Mouse (Mus musculus): ENCODE data around the gene Asap2. TPM values are rescaled to one million over a fixed set of nuclear protein-coding genes. Genes with fewer than 3 reads are reported as not detected.
A peak's percentile ranks its signal among the peaks of the same experiment; 100 is the strongest.

The Asap2 gene
- total and polyA plus RNA-seq, 2 experiments, result 2.3 to 6.1 TPM

GRCm38 (mm10) chr12:21204701-21205312, 214.5 kb downstream of the Asap2 start:
- H3K4me1 ChIP-seq (ENCODE audit: control insufficient read depth, insufficient read depth, low read length), result peaks cover 6% of the 10 kb centered on the region
- TF ChIP-seq CTCF (IDR thresholded peaks at IDR 0.05; ENCODE audit: low read depth, low read length) (no peak), POLR2A (IDR thresholded peaks at IDR 0.05; ENCODE audit: extremely low read depth, insufficient read depth, low read length) (no peak)
- no peak overlapping the region for H3K27ac ChIP-seq (replicated peaks; ENCODE audit: insufficient read depth, low read depth, low read length)

GRCm38 (mm10) chr12:21205799-21206198, 215.5 kb downstream of the Asap2 start:
- Histone ChIP-seq H3K9ac (ENCODE audit: low read depth, low read length) (no peak overlapping the region), H3K27me3 (ENCODE audit: control insufficient read depth, insufficient read depth, low read length) (no peaks in the 10 kb centered on the region), H3K36me3 (ENCODE audit: control insufficient read depth, insufficient read depth, low read length) (peaks cover 5% of the 10 kb centered on the region; the same call in 1 of the 2 replicates), H3K4me3 (ENCODE audit: insufficient read depth, low read depth, low read length) (no peak overlapping the region), H3K27ac (replicated peaks; ENCODE audit: insufficient read depth, low read depth, low read length) (no peak overlapping the region), H3K79me2 (ENCODE audit: control insufficient read depth, insufficient read depth, low read length) (no peaks in the 10 kb centered on the region), H3K4me1 (ENCODE audit: control insufficient read depth, insufficient read depth, low read length) (peaks cover 11% of the 10 kb centered on the region)
- 96% methylated on average over 4 of the region's 4 CpGs for WGBS
- DNase-seq (ENCODE audit: extremely low read depth, low read depth, low spot score), result no peak
- TF ChIP-seq CTCF (IDR thresholded peaks at IDR 0.05; ENCODE audit: low read depth, low read length) (no peak), POLR2A (IDR thresholded peaks at IDR 0.05; ENCODE audit: extremely low read depth, insufficient read depth, low read length) (no peak)

More at GRCm38 (mm10) chr12:21204701-21205312, 214.5 kb downstream of the Asap2 start:
- Histone ChIP-seq H3K27me3 (ENCODE audit: control insufficient read depth, insufficient read depth, low read length) (no peaks in the 10 kb centered on the region), H3K4me3 (ENCODE audit: insufficient read depth, low read depth, low read length) (no peak overlapping the region), H3K9ac (ENCODE audit: low read depth, low read length) (no peak overlapping the region), H3K79me2 (ENCODE audit: control insufficient read depth, insufficient read depth, low read length) (no peaks in the 10 kb centered on the region), H3K36me3 (ENCODE audit: control insufficient read depth, insufficient read depth, low read length) (peaks cover 5% of the 10 kb centered on the region; the same call in 1 of the 2 replicates)
- DNase-seq (ENCODE audit: extremely low read depth, low read depth, low spot score), result peak; percentile 55
- 25% methylated on average over 11 of the region's 11 CpGs for WGBS

- Histone ChIP-seq H3K27ac (replicated peaks; ENCODE audit: insufficient read depth, low read depth, low read length) (no peak overlapping the region), H3K9ac (ENCODE audit: low read depth, low read length) (no peak overlapping the region), H3K4me3 (ENCODE audit: insufficient read depth, low read depth, low read length) (no peak overlapping the region), H3K79me2 (ENCODE audit: control insufficient read depth, insufficient read depth, low read length) (no peaks in the 10 kb centered on the region), H3K27me3 (ENCODE audit: control insufficient read depth, insufficient read depth, low read length) (no peaks in the 10 kb centered on the region), H3K36me3 (ENCODE audit: control insufficient read depth, insufficient read depth, low read length) (peaks cover 5% of the 10 kb centered on the region; the same call in 1 of the 2 replicates), H3K4me1 (ENCODE audit: control insufficient read depth, insufficient read depth, low read length) (peaks cover 11% of the 10 kb centered on the region)
- WGBS, result 88% methylated on average over 5 of the region's 5 CpGs
- no peak for TF ChIP-seq POLR2A (IDR thresholded peaks at IDR 0.05; ENCODE audit: extremely low read depth, insufficient read depth, low read length)
- TF ChIP-seq CTCF (IDR thresholded peaks at IDR 0.05; ENCODE audit: low read depth, low read length), result no peak
- no peak for DNase-seq (ENCODE audit: extremely low read depth, low read depth, low spot score)
These were observed 217.2 kb downstream of the Asap2 start for GRCm38 (mm10) chr12:21207422-21207821.

GRCm38 (mm10) chr12:21208172-21208795, 218.0 kb downstream of the Asap2 start:
- no peak for DNase-seq (ENCODE audit: extremely low read depth, low read depth, low spot score)
- H3K4me3 ChIP-seq (ENCODE audit: insufficient read depth, low read depth, low read length), result no peak overlapping the region
- H3K27ac ChIP-seq (replicated peaks; ENCODE audit: insufficient read depth, low read depth, low read length), result no peak overlapping the region
- TF ChIP-seq POLR2A (IDR thresholded peaks at IDR 0.05; ENCODE audit: extremely low read depth, insufficient read depth, low read length), result no peak
- no peak for TF ChIP-seq CTCF (IDR thresholded peaks at IDR 0.05; ENCODE audit: low read depth, low read length)
- H3K79me2 ChIP-seq (ENCODE audit: control insufficient read depth, insufficient read depth, low read length), result no peaks in the 10 kb centered on the region
- peaks cover 11% of the 10 kb centered on the region for H3K4me1 ChIP-seq (ENCODE audit: control insufficient read depth, insufficient read depth, low read length)
- H3K9ac ChIP-seq (ENCODE audit: low read depth, low read length), result no peak overlapping the region
- 74% methylated on average over 11 of the region's 11 CpGs for WGBS
- H3K36me3 ChIP-seq (ENCODE audit: control insufficient read depth, insufficient read depth, low read length), result peaks cover 5% of the 10 kb centered on the region; the same call in 1 of the 2 replicates
- H3K27me3 ChIP-seq (ENCODE audit: control insufficient read depth, insufficient read depth, low read length), result no peaks in the 10 kb centered on the region

GRCm38 (mm10) chr12:21209273-21209672, 219.0 kb downstream of the Asap2 start:
- DNase-seq (ENCODE audit: extremely low read depth, low read depth, low spot score), result peak; percentile 93
- H3K27ac ChIP-seq (replicated peaks; ENCODE audit: insufficient read depth, low read depth, low read length), result 0 out of 2 replicates have a peak overlapping the region, but pooled peaks have one; percentile 33
- no peak overlapping the region for H3K9ac ChIP-seq (ENCODE audit: low read depth, low read length)
- H3K36me3 ChIP-seq (ENCODE audit: control insufficient read depth, insufficient read depth, low read length), result peaks cover 5% of the 10 kb centered on the region; the same call in 1 of the 2 replicates
- H3K79me2 ChIP-seq (ENCODE audit: control insufficient read depth, insufficient read depth, low read length), result no peaks in the 10 kb centered on the region
- TF ChIP-seq CTCF (IDR thresholded peaks at IDR 0.05; ENCODE audit: low read depth, low read length) (no peak; the same call in 1 of the 2 replicates), POLR2A (IDR thresholded peaks at IDR 0.05; ENCODE audit: extremely low read depth, insufficient read depth, low read length) (no peak)
- no peak overlapping the region for H3K4me3 ChIP-seq (ENCODE audit: insufficient read depth, low read depth, low read length)
- 29% methylated on average over 10 of the region's 10 CpGs for WGBS
- H3K27me3 ChIP-seq (ENCODE audit: control insufficient read depth, insufficient read depth, low read length), result no peaks in the 10 kb centered on the region
- H3K4me1 ChIP-seq (ENCODE audit: control insufficient read depth, insufficient read depth, low read length), result peaks cover 11% of the 10 kb centered on the region

- H3K27ac ChIP-seq (replicated peaks; ENCODE audit: insufficient read depth, low read depth, low read length), result no peak overlapping the region
- WGBS, result 96% methylated on average over 17 of the region's 17 CpGs
- DNase-seq (ENCODE audit: extremely low read depth, low read depth, low spot score), result no peak
These were observed 222.6 kb downstream of the Asap2 start for GRCm38 (mm10) chr12:21212876-21213275.

More at GRCm38 (mm10) chr12:21212876-21213275, 222.6 kb downstream of the Asap2 start:
- peaks cover 9% of the 10 kb centered on the region for H3K4me1 ChIP-seq (ENCODE audit: control insufficient read depth, insufficient read depth, low read length)
- no peaks in the 10 kb centered on the region for H3K79me2 ChIP-seq (ENCODE audit: control insufficient read depth, insufficient read depth, low read length)
- TF ChIP-seq POLR2A (IDR thresholded peaks at IDR 0.05; ENCODE audit: extremely low read depth, insufficient read depth, low read length) (no peak), CTCF (IDR thresholded peaks at IDR 0.05; ENCODE audit: low read depth, low read length) (no peak)
- H3K36me3 ChIP-seq (ENCODE audit: control insufficient read depth, insufficient read depth, low read length), result 0 out of 2 replicates have a peak, but pooled peaks cover 2% of the 10 kb centered on the region
- no peaks in the 10 kb centered on the region for H3K27me3 ChIP-seq (ENCODE audit: control insufficient read depth, insufficient read depth, low read length)
- no peak overlapping the region for H3K9ac ChIP-seq (ENCODE audit: low read depth, low read length)
- no peak overlapping the region for H3K4me3 ChIP-seq (ENCODE audit: insufficient read depth, low read depth, low read length)
